Mouse (Mus musculus): ENCODE data around the gene Nat8f6.
"Not testable (repeated sequence)": the region's sequence is repeated elsewhere in the genome, so short reads cannot be mapped to it uniquely, and the experiment has no call there.

The Nat8f6 gene

GRCm38 (mm10) chr6:85820837-85821236 is at the start of gene Nat8f6, which contains the start of gene Nat8f5:
Gene Nat8f6 (minus strand): TSS chr6:85820954.
Gene Nat8f5 (minus strand): TSS chr6:85820972.
- DNase-seq (ENCODE audit: low read depth, low spot score) = no peak

- not testable (repeated sequence) for DNase-seq (ENCODE audit: low read depth, low spot score)
Measured at GRCm38 (mm10) chr6:85869006-85869405, 48.3 kb upstream of the Nat8f6 start, which contains the start of gene Nat8f2. Gene Nat8f2 (minus strand): TSS chr6:85869158.

- no peak for DNase-seq (ENCODE audit: low read depth, low spot score)
Measured at GRCm38 (mm10) chr6:85867726-85868690, 47.3 kb upstream of the Nat8f6 start.

GRCm38 (mm10) chr6:85866995-85867394 is 46.2 kb upstream of the Nat8f6 start:
- DNase-seq (ENCODE audit: low read depth, low spot score) = not testable (repeated sequence)

- not testable (repeated sequence) for DNase-seq (ENCODE audit: low read depth, low spot score)
Measured at GRCm38 (mm10) chr6:85866166-85866565, 45.4 kb upstream of the Nat8f6 start.

- DNase-seq (ENCODE audit: low read depth, low spot score) = not testable (repeated sequence)
Measured at GRCm38 (mm10) chr6:85864900-85865639, 44.3 kb upstream of the Nat8f6 start.

- DNase-seq (ENCODE audit: low read depth, low spot score) = no peak
Measured at GRCm38 (mm10) chr6:85863840-85864239, 43.1 kb upstream of the Nat8f6 start.

- no peak for DNase-seq (ENCODE audit: low read depth, low spot score)
Measured at GRCm38 (mm10) chr6:85863136-85863535, 42.4 kb upstream of the Nat8f6 start.

- no peak for DNase-seq (ENCODE audit: low read depth, low spot score)
Measured at GRCm38 (mm10) chr6:85862565-85862964, 41.8 kb upstream of the Nat8f6 start.

- no peak for DNase-seq (ENCODE audit: low read depth, low spot score)
Measured at GRCm38 (mm10) chr6:85861247-85861646, 40.5 kb upstream of the Nat8f6 start.

GRCm38 (mm10) chr6:85856194-85856678 is 35.5 kb upstream of the Nat8f6 start:
- DNase-seq (ENCODE audit: low read depth, low spot score) = no peak

- no peak for DNase-seq (ENCODE audit: low read depth, low spot score)
Measured at GRCm38 (mm10) chr6:85853481-85853880, 32.7 kb upstream of the Nat8f6 start.

- no peak for DNase-seq (ENCODE audit: low read depth, low spot score)
Measured at GRCm38 (mm10) chr6:85851062-85851773, 30.5 kb upstream of the Nat8f6 start.

GRCm38 (mm10) chr6:85849240-85849639 is 28.5 kb upstream of the Nat8f6 start:
- DNase-seq (ENCODE audit: low read depth, low spot score) = no peak

GRCm38 (mm10) chr6:85848140-85848539 is 27.4 kb upstream of the Nat8f6 start:
- DNase-seq (ENCODE audit: low read depth, low spot score) = no peak

GRCm38 (mm10) chr6:85846921-85847320 is 26.2 kb upstream of the Nat8f6 start:
- no peak for DNase-seq (ENCODE audit: low read depth, low spot score)

GRCm38 (mm10) chr6:85843677-85844458 is 23.1 kb upstream of the Nat8f6 start:
- DNase-seq (ENCODE audit: low read depth, low spot score) = not testable (repeated sequence)

- DNase-seq (ENCODE audit: low read depth, low spot score) = no peak
Measured at GRCm38 (mm10) chr6:85839982-85840381, 19.2 kb upstream of the Nat8f6 start.

GRCm38 (mm10) chr6:85838674-85839073 is 17.9 kb upstream of the Nat8f6 start:
- DNase-seq (ENCODE audit: low read depth, low spot score) = no peak

GRCm38 (mm10) chr6:85837307-85837706 is 16.6 kb upstream of the Nat8f6 start:
- not testable (repeated sequence) for DNase-seq (ENCODE audit: low read depth, low spot score)

- not testable (repeated sequence) for DNase-seq (ENCODE audit: low read depth, low spot score)
Measured at GRCm38 (mm10) chr6:85836827-85837226, 16.1 kb upstream of the Nat8f6 start.
